Mouse (Mus musculus): ENCODE data around the gene Scn1a.

The Scn1a gene

DNA sequence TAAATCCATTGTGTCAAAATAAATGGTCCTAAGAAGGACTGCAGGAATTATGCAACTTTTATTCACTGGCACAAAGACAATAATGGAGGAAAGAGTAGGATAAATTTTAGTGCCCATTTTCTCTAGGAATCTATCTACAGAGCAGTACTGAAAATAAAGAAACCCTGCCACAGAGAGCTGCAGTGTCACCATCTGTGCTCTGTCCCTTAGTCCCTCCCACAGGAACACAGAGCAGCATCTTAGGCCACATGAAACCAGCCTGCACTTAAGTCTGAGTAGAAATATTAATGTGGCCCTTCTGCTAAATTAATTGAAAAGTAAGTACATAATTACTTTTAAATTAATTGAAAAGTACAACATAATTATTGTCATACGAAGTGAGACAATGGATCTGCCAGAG is 196.6 kb downstream of the Scn1a start:
- no peak for DNase-seq (ENCODE audit: low read depth, low spot score)

DNA sequence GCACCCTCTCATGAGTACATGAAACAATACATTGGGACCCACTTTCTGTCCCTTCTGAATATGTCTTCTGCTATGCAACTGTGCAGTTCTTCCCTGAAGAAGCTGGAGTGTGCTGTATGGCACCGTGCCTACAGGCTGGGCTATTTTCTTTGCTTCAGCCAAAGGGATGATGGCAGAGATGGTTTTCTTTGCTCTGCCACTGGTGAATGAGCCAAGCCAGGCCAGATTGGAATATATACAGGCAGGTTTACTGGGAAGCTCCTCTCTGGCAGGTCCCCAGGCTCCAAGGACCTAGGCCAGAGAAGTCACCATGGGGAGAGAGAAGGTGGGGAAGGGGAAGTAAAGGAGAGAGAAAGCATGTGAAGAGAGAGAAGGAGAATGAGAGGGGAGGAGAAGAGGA is 200.3 kb downstream of the Scn1a start:
- no peak for DNase-seq (ENCODE audit: low read depth, low spot score)

DNA sequence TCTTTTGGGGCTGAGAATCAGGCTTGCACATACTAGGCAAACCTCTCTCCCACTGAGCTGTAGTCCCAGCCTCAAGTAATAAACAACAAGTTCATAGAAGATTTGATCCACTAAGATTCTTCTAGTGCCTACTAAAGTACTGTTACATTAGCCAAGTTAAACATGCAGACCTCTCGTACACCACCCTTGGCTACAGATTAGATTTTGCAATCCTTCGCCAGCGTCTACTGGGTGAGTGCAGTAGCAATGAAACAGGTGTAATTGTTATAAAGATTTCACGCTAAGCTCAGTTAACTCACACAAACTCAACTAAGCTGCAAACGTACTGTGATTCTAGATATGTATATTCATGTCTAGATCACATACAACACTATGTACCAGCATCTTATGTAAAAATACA is 201.8 kb downstream of the Scn1a start:
- DNase-seq (ENCODE audit: low read depth, low spot score) = no peak

DNA sequence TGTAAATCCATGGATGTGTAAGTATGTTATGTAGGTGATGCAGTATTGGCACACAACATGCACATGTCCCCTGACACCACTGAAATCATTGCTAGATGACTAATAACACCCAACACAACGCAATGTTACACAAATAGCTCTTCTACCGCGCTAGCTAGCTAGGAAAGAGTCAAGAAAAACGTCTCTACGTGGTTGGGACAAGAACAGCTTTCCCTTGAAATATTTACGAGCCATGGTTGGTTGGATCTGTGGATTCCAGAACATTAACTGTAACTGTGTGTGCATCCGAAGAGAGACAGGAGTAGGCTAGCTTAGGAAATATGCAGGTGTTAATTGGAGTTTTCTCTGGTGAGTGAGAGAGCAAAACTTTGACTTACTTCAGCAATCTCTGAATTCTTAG is 219.7 kb downstream of the Scn1a start:
- DNase-seq (ENCODE audit: low read depth, low spot score) = no peak
